Mouse (Mus musculus) stomach, postnatal 0 days (tissue): ENCODE measurements at regions not wholly inside any gene's neighbourhood (a gene's known extent, or its start where the extent isn't known, plus 50 kb on each side); places are given as distances from the start of the nearest gene placed in this dataset.

Experiments
- ATAC-seq: fragments of 200-750 bp; cut with Nextera tagmentation; 2 replicates; pipeline ENCODE4 v1.8.0; 2017; ENCODE audit not compliant: low FRiP score, low TSS enrichment
- DNase-seq: peaks from one replicate; pipeline ENCODE4 v3.0.0-alpha.2; 2016; ENCODE audit warnings: low spot score
- H3K27ac ChIP-seq: fragments of 300-500 bp; sonication (generic); replicated peaks from 2 replicates; pipeline ENCODE4 v1.5.1; 2014; ENCODE audit warnings: mild to moderate bottlenecking, control low read depth
- H3K27me3 ChIP-seq: fragments of 300-500 bp; sonication (generic); 2 replicates; pipeline ENCODE4 v1.6.1; 2014; ENCODE audit warnings: low read length; ENCODE audit not compliant: control insufficient read depth, insufficient read depth
- H3K36me3 ChIP-seq: fragments of 300-500 bp; sonication (generic); 2 replicates; pipeline ENCODE4 v1.6.1; 2014; ENCODE audit warnings: low read length, mixed read lengths; ENCODE audit not compliant: control insufficient read depth, insufficient read depth
- H3K4me1 ChIP-seq: fragments of 300-500 bp; sonication (generic); replicated peaks from 2 replicates; pipeline ENCODE4 v1.6.1; 2014; ENCODE audit warnings: antibody characterized with exemption; ENCODE audit not compliant: control insufficient read depth, insufficient read depth
- H3K4me2 ChIP-seq: fragments of 300-500 bp; sonication (generic); replicated peaks from 2 replicates; pipeline ENCODE4 v1.6.1; 2014; ENCODE audit warnings: low read depth, mild to moderate bottlenecking, control low read depth, moderate library complexity
- H3K4me3 ChIP-seq: fragments of 300-500 bp; sonication (generic); 2 replicates; pipeline ENCODE4 v1.5.1; 2014; ENCODE audit warnings: low read depth, low read length, control low read depth
- H3K9ac ChIP-seq: fragments of 300-500 bp; sonication (generic); 2 replicates; pipeline ENCODE4 v1.6.1; 2014; ENCODE audit warnings: mild to moderate bottlenecking, low read length, control low read depth, mixed read lengths
- H3K9me3 ChIP-seq: fragments of 300-500 bp; sonication (generic); 2 replicates; pipeline ENCODE4 v1.6.1; 2016; ENCODE audit warnings: low read length; ENCODE audit not compliant: control insufficient read depth
- CTCF ChIP-seq: IDR thresholded peaks from 2 replicates; pipeline ENCODE4 v1.5.1; 2016; ENCODE audit warnings: antibody characterized with exemption, low read depth, mild to moderate bottlenecking, moderate library complexity
- EP300 ChIP-seq: optimal IDR thresholded peaks from 2 replicates; pipeline ENCODE3; 2016; ENCODE audit warnings: antibody characterized with exemption
- WGBS: fragments of 180-500 bp; shearing (Covaris S2); extraction: QIAGEN DNeasy Blood & Tissue Kit; methylation state at CpG from one replicate; pipeline ENCODE4 v1.1.7; 2014; 5-methylcytosine and 5-hydroxymethylcytosine counted together

- Histone ChIP-seq H3K4me1 (no peaks in the 10 kb centered on the region), H3K4me3 (no peak overlapping the region), H3K36me3 (no peaks in the 10 kb centered on the region), H3K27ac (no peak overlapping the region), H3K27me3 (no peaks in the 10 kb centered on the region), H3K9ac (no peak overlapping the region), H3K4me2 (no peak overlapping the region), H3K9me3 (no peaks in the 10 kb centered on the region)
- no peak for ATAC-seq
- 87% methylated on average over 5 of the region's 5 CpGs for WGBS
- DNase-seq: no peak
- no peak for TF ChIP-seq EP300
- TF ChIP-seq CTCF: no peak
Measured at GRCm38 (mm10) chr10:97028776-97029175, 412.0 kb downstream of the Btg1 start.

GRCm38 (mm10) chr10:97030996-97031395 is 414.2 kb downstream of the Btg1 start:
- DNase-seq (no peak), ATAC-seq (no peak)
- 75% methylated on average over 2 of the region's 2 CpGs for WGBS
- no peaks in the 10 kb centered on the region for H3K36me3 ChIP-seq
- H3K4me2 ChIP-seq: no peak overlapping the region
- no peaks in the 10 kb centered on the region for H3K27me3 ChIP-seq
- H3K4me1 ChIP-seq: no peaks in the 10 kb centered on the region
- H3K9ac ChIP-seq: no peak overlapping the region
- H3K27ac ChIP-seq: no peak overlapping the region
- H3K9me3 ChIP-seq: no peaks in the 10 kb centered on the region
- no peak overlapping the region for H3K4me3 ChIP-seq
- TF ChIP-seq EP300 (no peak), CTCF (no peak)

- Histone ChIP-seq H3K4me3 (no peak overlapping the region), H3K27ac (no peak overlapping the region), H3K36me3 (no peaks in the 10 kb centered on the region), H3K9me3 (no peaks in the 10 kb centered on the region), H3K4me2 (no peak overlapping the region), H3K9ac (no peak overlapping the region), H3K4me1 (no peaks in the 10 kb centered on the region), H3K27me3 (no peaks in the 10 kb centered on the region)
- DNase-seq: peak; percentile 13
- no peak for ATAC-seq
- WGBS: 56% methylated on average over 12 of the region's 12 CpGs
- TF ChIP-seq EP300: no peak
- TF ChIP-seq CTCF: no peak
Measured at GRCm38 (mm10) chr10:97035371-97035786, 418.6 kb downstream of the Btg1 start.

- no peak overlapping the region for H3K4me3 ChIP-seq
- WGBS: 45% methylated on average over 4 of the region's 4 CpGs
- ATAC-seq (no peak), DNase-seq (no peak)
- no peaks in the 10 kb centered on the region for H3K9me3 ChIP-seq
- H3K9ac ChIP-seq: no peak overlapping the region
- H3K27me3 ChIP-seq: no peaks in the 10 kb centered on the region
- H3K4me1 ChIP-seq: no peaks in the 10 kb centered on the region
- TF ChIP-seq CTCF (no peak), EP300 (no peak)
- H3K27ac ChIP-seq: no peak overlapping the region
- no peaks in the 10 kb centered on the region for H3K36me3 ChIP-seq
- H3K4me2 ChIP-seq: no peak overlapping the region
Measured at GRCm38 (mm10) chr10:97038025-97038424, 421.2 kb downstream of the Btg1 start.

GRCm38 (mm10) chr10:97047566-97047965 is 430.8 kb downstream of the Btg1 start:
- H3K9ac ChIP-seq: no peak overlapping the region
- H3K4me2 ChIP-seq: no peak overlapping the region
- TF ChIP-seq CTCF (no peak), EP300 (no peak)
- no peaks in the 10 kb centered on the region for H3K27me3 ChIP-seq
- H3K9me3 ChIP-seq: no peaks in the 10 kb centered on the region
- H3K4me1 ChIP-seq: no peaks in the 10 kb centered on the region
- no peak overlapping the region for H3K4me3 ChIP-seq
- no peak overlapping the region for H3K27ac ChIP-seq
- no peak for DNase-seq
- no peak for ATAC-seq
- 90% methylated on average over 2 of the region's 2 CpGs for WGBS
- no peaks in the 10 kb centered on the region for H3K36me3 ChIP-seq

- Histone ChIP-seq H3K4me1 (no peaks in the 10 kb centered on the region), H3K9ac (no peak overlapping the region), H3K27me3 (no peaks in the 10 kb centered on the region), H3K9me3 (no peaks in the 10 kb centered on the region), H3K4me2 (no peak overlapping the region), H3K36me3 (no peaks in the 10 kb centered on the region), H3K4me3 (no peak overlapping the region), H3K27ac (no peak overlapping the region)
- no peak for TF ChIP-seq CTCF
- TF ChIP-seq EP300: no peak
- DNase-seq: no peak
- 73% methylated on average over 2 of the region's 2 CpGs for WGBS
- no peak for ATAC-seq
Measured at GRCm38 (mm10) chr10:97047996-97048395, 431.2 kb downstream of the Btg1 start.

- TF ChIP-seq CTCF (no peak), EP300 (no peak)
Measured at GRCm38 (mm10) chr10:97054472-97054871, 424.9 kb upstream of the Dcn start.

More at GRCm38 (mm10) chr10:97054472-97054871, 424.9 kb upstream of the Dcn start:
- Histone ChIP-seq H3K4me2 (no peak overlapping the region), H3K9ac (no peak overlapping the region), H3K4me1 (no peaks in the 10 kb centered on the region), H3K27ac (no peak overlapping the region), H3K27me3 (no peaks in the 10 kb centered on the region), H3K9me3 (no peaks in the 10 kb centered on the region), H3K4me3 (no peak overlapping the region), H3K36me3 (no peaks in the 10 kb centered on the region)
- no peak for ATAC-seq
- DNase-seq: no peak
- 90% methylated on average over 3 of the region's 3 CpGs for WGBS
